In genomic region chr17:35244999-35245398, GRCm38 (mm10) we compare ENCODE assay signal across 10 mouse cellular contexts. TPM values are rescaled to one million over a fixed set of nuclear protein-coding genes. Genes with fewer than 3 reads are reported as not detected.
DNase-seq lines count a peak whose midpoint lies in the region; ATAC-seq and TF ChIP-seq lines count a peak whose summit lies in the region.
"Had no signal": no experiment of that assay in that cellular context is flagged by ENCODE, and none has a peak within 500 bp of the region (broad histone marks: within the 10 kb centered on the region; RNA-seq: fewer than 3 reads in every experiment).

No protein-coding gene starts in this region.

- intact Hi-C loops in left cerebral cortex, postnatal 4 days (cut with DNase I), result no loop called here

- H3K36me3 ChIP-seq in kidney, postnatal 0 days (ENCODE audit: insufficient read depth, low read length), result peaks cover 51% of the 10 kb centered on the region
- H3K36me3 ChIP-seq in forebrain, embryonic 10.5 days (replicated peaks), result peaks cover 73% of the 10 kb centered on the region
- H3K36me3 ChIP-seq in intestine, postnatal 0 days (ENCODE audit: control insufficient read depth, insufficient read depth), result peaks cover 61% of the 10 kb centered on the region
- H3K36me3 ChIP-seq in myocyte (ENCODE audit: control insufficient read depth, insufficient read depth), result peaks cover 52% of the 10 kb centered on the region

- no peak overlapping the region for H3K4me3 ChIP-seq in kidney, postnatal 0 days (replicated peaks; ENCODE audit: low read depth, low read length)
- H3K4me3 ChIP-seq in forebrain, embryonic 10.5 days, result peak overlapping the region; percentile 85
- no peak overlapping the region for H3K4me3 ChIP-seq in intestine, postnatal 0 days (ENCODE audit: low read depth, low read length)
- no peak overlapping the region for H3K4me3 ChIP-seq in myocyte

- 32% methylated on average over 2 of the region's 2 CpGs for WGBS in kidney, postnatal 0 days
- 80% methylated on average over 2 of the region's 2 CpGs for WGBS in forebrain, embryonic 10.5 days
- WGBS in intestine, postnatal 0 days, result 32% methylated on average over 2 of the region's 2 CpGs

- H3K4me2 ChIP-seq in kidney, postnatal 0 days (ENCODE audit: low read length), result peak overlapping the region; percentile 84
- no peak overlapping the region for H3K4me2 ChIP-seq in intestine, postnatal 0 days (replicated peaks; ENCODE audit: low read depth)
- H3K4me2 ChIP-seq in myocyte (ENCODE audit: low read depth), result peak overlapping the region; percentile 94

- no peak for TF ChIP-seq POLR2A in myocyte (IDR thresholded peaks at IDR 0.05; ENCODE audit: insufficient read length, low read depth)

- peaks cover 59% of the 10 kb centered on the region for H3K79me2 ChIP-seq in myocyte (ENCODE audit: control insufficient read depth, insufficient read depth)

- peak overlapping the region; percentile 100; the same call in 1 of the 2 replicates for H3K27ac ChIP-seq in kidney, postnatal 0 days
- no peak overlapping the region for H3K27ac ChIP-seq in forebrain, embryonic 10.5 days
- peak overlapping the region; percentile 9; the same call in 1 of the 2 replicates for H3K27ac ChIP-seq in intestine, postnatal 0 days (ENCODE audit: low read depth, low read length)

- DNase-seq in kidney, postnatal 0 days (ENCODE audit: low spot score), result no peak
- DNase-seq in kidney, postnatal 10 days, result no peak
- no peak for DNase-seq in forebrain, embryonic 10.5 days (ENCODE audit: extremely low spot score, low spot score)
- DNase-seq in left cerebral cortex, postnatal 4 days, result no peak
- DNase-seq in gastrocnemius, postnatal 4 days (ENCODE audit: low spot score in 2 of 2), result no peak
- DNase-seq: cerebellum, postnatal 10 days; thymus, postnatal 25 days had no signal

- peaks cover 25% of the 10 kb centered on the region for H3K4me1 ChIP-seq in kidney, postnatal 0 days (replicated peaks; ENCODE audit: insufficient read depth, low read length)
- H3K4me1 ChIP-seq in forebrain, embryonic 10.5 days, result peaks cover 59% of the 10 kb centered on the region
- peaks cover 17% of the 10 kb centered on the region for H3K4me1 ChIP-seq in intestine, postnatal 0 days (replicated peaks; ENCODE audit: control insufficient read depth, insufficient read depth, low read length)

- no peak for ATAC-seq in kidney, postnatal 0 days (replicated peaks; ENCODE audit: low FRiP score, low read depth)
- ATAC-seq in intestine, postnatal 0 days, result no peak
- ATAC-seq in megakaryocyte-erythroid progenitor cell, adult 5-6 weeks (replicated peaks; ENCODE audit: low FRiP score, low TSS enrichment, poor library complexity, severe bottlenecking), result no peak

- no peak overlapping the region for H3ac ChIP-seq in myocyte (ENCODE audit: control insufficient read depth, insufficient read length)

- H3K9me3 ChIP-seq in kidney, postnatal 0 days (replicated peaks; ENCODE audit: low read length), result no peaks in the 10 kb centered on the region
- no peaks in the 10 kb centered on the region for H3K9me3 ChIP-seq in forebrain, embryonic 10.5 days
- no peaks in the 10 kb centered on the region for H3K9me3 ChIP-seq in intestine, postnatal 0 days (ENCODE audit: control insufficient read depth)

- TF ChIP-seq CTCF in kidney, postnatal 0 days (IDR thresholded peaks at IDR 0.05; ENCODE audit: low read depth), result no peak
- no peak for TF ChIP-seq CTCF in intestine, postnatal 0 days (IDR thresholded peaks at IDR 0.05; ENCODE audit: low read depth)

- 0 out of 2 replicates have a peak overlapping the region, but pooled peaks have one; percentile 100 for H3K9ac ChIP-seq in kidney, postnatal 0 days (ENCODE audit: low read depth, low read length)
- H3K9ac ChIP-seq in intestine, postnatal 0 days (ENCODE audit: low read depth, low read length), result no peak overlapping the region

- no peaks in the 10 kb centered on the region for H3K27me3 ChIP-seq in kidney, postnatal 0 days (ENCODE audit: insufficient read depth, low read length)
- no peaks in the 10 kb centered on the region for H3K27me3 ChIP-seq in forebrain, embryonic 10.5 days (ENCODE audit: poor library complexity, severe bottlenecking)
- H3K27me3 ChIP-seq in intestine, postnatal 0 days (replicated peaks; ENCODE audit: control insufficient read depth, insufficient read depth, low read length), result no peaks in the 10 kb centered on the region
- no peaks in the 10 kb centered on the region for H3K27me3 ChIP-seq in myocyte (ENCODE audit: control insufficient read depth, insufficient read depth, insufficient read length)

TF ChIP-seq in myocyte, 11 proteins besides CTCF, POLR2A, EP300 and RAD21:
- TF ChIP-seq E2F4 (IDR thresholded peaks at IDR 0.05; ENCODE audit: insufficient read depth), result no peak
TF ChIP-seq in myocyte: peak in this region for 0.

RNA-seq across cellular contexts. Expression of gene Ddx39b, which starts 3.5 kb away (rescaled TPM):
- 303 and 329 TPM in 2 replicates for polyA plus RNA-seq in kidney, postnatal 0 days (2015; fragmentation: Nextera tagmentation; extraction: Ambion mirVana)
- 757 and 759 TPM in 2 replicates for polyA plus RNA-seq in forebrain, embryonic 10.5 days (2016; fragmentation: Nextera tagmentation; extraction: Ambion mirVana)
- 125 and 127 TPM in 2 replicates for polyA plus RNA-seq in intestine, postnatal 0 days (2015; fragmentation: Nextera tagmentation; extraction: Ambion mirVana)
- 268 TPM for polyA plus RNA-seq in myocyte (2012; fragmentation: generic; extraction: Trizol)
- total RNA-seq in left cerebral cortex, postnatal 4 days (2021), result 100 to 1,000 TPM; 324 to 337 TPM
- total RNA-seq in megakaryocyte-erythroid progenitor cell, adult 5-6 weeks (2014; fragmentation: Nextera tagmentation), result 488 and 550 TPM in 2 replicates
- total RNA-seq in megakaryocyte-erythroid progenitor cell, adult 5-6 weeks (2017), result 211 and 221 TPM in 2 replicates
- total RNA-seq in gastrocnemius, postnatal 4 days (2021), result 100 to 1,000 TPM; 219 to 233 TPM

RNA-seq across cellular contexts. Expression of gene Nfkbil1, which starts 9.4 kb away (rescaled TPM):
- 11.7 and 14.5 TPM in 2 replicates for polyA plus RNA-seq in kidney, postnatal 0 days (2015; fragmentation: Nextera tagmentation; extraction: Ambion mirVana)
- polyA plus RNA-seq in forebrain, embryonic 10.5 days (2016; fragmentation: Nextera tagmentation; extraction: Ambion mirVana), result 10.0 and 11.5 TPM in 2 replicates
- polyA plus RNA-seq in intestine, postnatal 0 days (2015; fragmentation: Nextera tagmentation; extraction: Ambion mirVana), result 8.1 and 8.2 TPM in 2 replicates
- polyA plus RNA-seq in myocyte (2012; fragmentation: generic; extraction: Trizol), result 27.1 TPM
- 10 to 100 TPM; 14.7 to 14.8 TPM for total RNA-seq in left cerebral cortex, postnatal 4 days (2021)
- total RNA-seq in megakaryocyte-erythroid progenitor cell, adult 5-6 weeks (2014; fragmentation: Nextera tagmentation), result 8.8 and 10.1 TPM in 2 replicates
- total RNA-seq in megakaryocyte-erythroid progenitor cell, adult 5-6 weeks (2017), result 3.5 and 10.1 TPM in 2 replicates
- 10 to 100 TPM; 13.9 to 15.8 TPM for total RNA-seq in gastrocnemius, postnatal 4 days (2021)

RNA-seq across cellular contexts. Expression of gene Atp6v1g2, which starts 11.5 kb away (rescaled TPM):
- 6.6 and 6.7 TPM in 2 replicates for polyA plus RNA-seq in kidney, postnatal 0 days (2015; fragmentation: Nextera tagmentation; extraction: Ambion mirVana)
- polyA plus RNA-seq in forebrain, embryonic 10.5 days (2016; fragmentation: Nextera tagmentation; extraction: Ambion mirVana), result 7.0 and 7.7 TPM in 2 replicates
- polyA plus RNA-seq in intestine, postnatal 0 days (2015; fragmentation: Nextera tagmentation; extraction: Ambion mirVana), result 4.1 and 4.3 TPM in 2 replicates
- polyA plus RNA-seq in myocyte (2012; fragmentation: generic; extraction: Trizol), result 2.0 TPM
- 100 to 1,000 TPM; 122 to 142 TPM for total RNA-seq in left cerebral cortex, postnatal 4 days (2021)
- total RNA-seq in megakaryocyte-erythroid progenitor cell, adult 5-6 weeks (2014; fragmentation: Nextera tagmentation), result 4.5 and 8.0 TPM in 2 replicates
- 0.99 and 2.2 TPM in 2 replicates for total RNA-seq in megakaryocyte-erythroid progenitor cell, adult 5-6 weeks (2017)
- 1 to 10 TPM; 2.7 to 3.2 TPM for total RNA-seq in gastrocnemius, postnatal 4 days (2021)

RNA-seq across cellular contexts. Expression of gene H2-D1, which starts 17.5 kb away (rescaled TPM):
- polyA plus RNA-seq in kidney, postnatal 0 days (2015; fragmentation: Nextera tagmentation; extraction: Ambion mirVana), result 111 and 125 TPM in 2 replicates
- polyA plus RNA-seq in forebrain, embryonic 10.5 days (2016; fragmentation: Nextera tagmentation; extraction: Ambion mirVana), result 57.8 and 58.6 TPM in 2 replicates
- 672 and 681 TPM in 2 replicates for polyA plus RNA-seq in intestine, postnatal 0 days (2015; fragmentation: Nextera tagmentation; extraction: Ambion mirVana)
- 38.3 TPM for polyA plus RNA-seq in myocyte (2012; fragmentation: generic; extraction: Trizol)
- 10 to 100 TPM; 19.1 to 22.8 TPM for total RNA-seq in left cerebral cortex, postnatal 4 days (2021)
- total RNA-seq in megakaryocyte-erythroid progenitor cell, adult 5-6 weeks (2014; fragmentation: Nextera tagmentation), result 237 and 344 TPM in 2 replicates
- 289 and 334 TPM in 2 replicates for total RNA-seq in megakaryocyte-erythroid progenitor cell, adult 5-6 weeks (2017)
- 10 to 100 TPM; 44.5 to 55.8 TPM for total RNA-seq in gastrocnemius, postnatal 4 days (2021)

RNA-seq across cellular contexts. Expression of gene Gm16181, which starts 24.4 kb away (rescaled TPM):
- 0.25 and 0.29 TPM in 2 replicates for polyA plus RNA-seq in kidney, postnatal 0 days (2015; fragmentation: Nextera tagmentation; extraction: Ambion mirVana)
- 0.53 TPM in 1 of 2 replicates, not detected in the other for polyA plus RNA-seq in forebrain, embryonic 10.5 days (2016; fragmentation: Nextera tagmentation; extraction: Ambion mirVana)
- 0.23 and 0.30 TPM in 2 replicates for polyA plus RNA-seq in intestine, postnatal 0 days (2015; fragmentation: Nextera tagmentation; extraction: Ambion mirVana)
- 0.18 TPM for polyA plus RNA-seq in myocyte (2012; fragmentation: generic; extraction: Trizol)
- not detected for total RNA-seq in left cerebral cortex, postnatal 4 days (2021)
- total RNA-seq in megakaryocyte-erythroid progenitor cell, adult 5-6 weeks (2014; fragmentation: Nextera tagmentation), result not detected in 2 replicates
- total RNA-seq in megakaryocyte-erythroid progenitor cell, adult 5-6 weeks (2017), result not detected in 2 replicates
- under 1 TPM in 1 of 2 experiments, not detected in 1; 0.52 TPM for total RNA-seq in gastrocnemius, postnatal 4 days (2021)
